Mouse (Mus musculus): ENCODE results near the gene Rrp8. TPM values are rescaled to one million over a fixed set of nuclear protein-coding genes. Genes with fewer than 3 reads are reported as not detected.
A peak's percentile ranks its signal among the peaks of the same experiment; 100 is the strongest.

The Rrp8 gene
- polyA plus RNA-seq, 1 experiment = 20.7 TPM

DNA sequence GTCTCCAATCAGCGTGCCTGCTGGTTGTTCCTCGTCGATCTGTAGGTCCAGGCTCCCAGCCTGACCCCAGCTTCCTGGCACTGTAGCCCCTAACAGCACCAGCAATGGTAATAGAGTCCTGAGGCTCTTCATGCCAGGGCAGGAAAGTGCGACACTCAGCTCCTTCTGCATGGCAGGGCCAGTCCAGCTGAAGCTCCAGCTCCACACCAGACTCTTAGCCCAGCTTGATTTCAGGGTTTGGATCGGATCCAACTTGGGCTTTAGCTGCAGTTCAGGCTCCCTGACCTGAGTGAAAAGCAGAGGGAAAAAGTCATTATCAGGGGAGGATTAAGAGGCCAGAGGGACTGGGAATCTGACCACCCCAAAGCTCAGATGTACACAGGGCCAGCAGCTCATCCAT, 35.9 kb upstream of the Rrp8 start:
- Histone ChIP-seq H3K4me3 (replicated peaks) (no peak overlapping the region), H3K36me3 (replicated peaks; ENCODE audit: low read length) (no peaks in the 10 kb centered on the region), H3K4me1 (peaks cover 20% of the 10 kb centered on the region), H3K27me3 (replicated peaks) (peaks cover 56% of the 10 kb centered on the region), H3K9me3 (no peaks in the 10 kb centered on the region)
- TF ChIP-seq FLI1 (IDR thresholded peaks at IDR 0.05; ENCODE audit: low read length) (no peak), GATA1 (IDR thresholded peaks at IDR 0.05; ENCODE audit: borderline replicate concordance, low read length) (no peak)

DNA sequence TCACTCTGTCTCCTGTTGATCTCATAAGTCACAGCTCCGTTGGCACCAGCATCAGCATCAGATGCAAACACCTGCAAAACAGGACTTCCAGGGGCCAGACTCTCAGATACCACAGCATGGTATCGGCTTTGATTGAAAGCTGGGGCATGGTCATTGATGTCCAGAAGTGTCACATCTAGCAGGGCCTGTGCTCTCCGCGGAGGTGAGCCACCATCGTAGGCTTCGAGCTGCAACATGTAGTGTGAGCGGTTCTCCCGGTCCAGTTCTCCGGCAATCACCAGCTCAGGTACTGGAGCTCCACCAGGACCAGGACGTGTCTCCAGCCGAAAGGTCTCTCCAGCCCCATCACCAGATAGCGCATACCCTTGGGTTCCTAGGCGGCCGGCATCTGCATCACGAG, 35.1 kb upstream of the Rrp8 start:
- Histone ChIP-seq H3K4me3 (replicated peaks) (no peak overlapping the region), H3K9me3 (no peaks in the 10 kb centered on the region), H3K36me3 (replicated peaks; ENCODE audit: low read length) (no peaks in the 10 kb centered on the region), H3K4me1 (peaks cover 20% of the 10 kb centered on the region), H3K27me3 (replicated peaks) (peaks cover 60% of the 10 kb centered on the region)
- TF ChIP-seq FLI1 (IDR thresholded peaks at IDR 0.05; ENCODE audit: low read length) (no peak), GATA1 (IDR thresholded peaks at IDR 0.05; ENCODE audit: borderline replicate concordance, low read length) (no peak)

DNA sequence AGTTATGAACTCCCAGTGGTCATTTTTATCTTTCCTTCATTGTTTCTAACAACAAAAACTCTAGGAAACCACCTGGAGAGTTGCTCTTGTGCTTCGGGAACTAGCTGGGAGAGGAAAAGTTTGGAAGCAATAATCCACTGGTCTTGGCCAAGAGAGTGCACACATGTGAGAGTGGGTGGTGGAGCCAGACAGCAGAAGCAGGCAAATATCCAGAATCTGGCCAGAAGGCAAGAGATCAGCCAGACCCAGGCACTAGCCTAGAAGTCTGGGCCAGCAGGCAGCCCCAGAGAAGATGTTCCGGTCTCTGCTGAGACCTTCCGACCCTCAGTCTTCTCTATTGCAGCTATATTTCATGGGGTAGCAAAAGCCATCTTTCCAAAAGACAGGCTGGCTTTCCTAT, 32.8 kb upstream of the Rrp8 start:
- Histone ChIP-seq H3K4me1 (peaks cover 24% of the 10 kb centered on the region), H3K27me3 (replicated peaks) (peaks cover 63% of the 10 kb centered on the region), H3K36me3 (replicated peaks; ENCODE audit: low read length) (no peaks in the 10 kb centered on the region), H3K4me3 (replicated peaks) (no peak overlapping the region), H3K9me3 (0 out of 2 replicates have a peak, but pooled peaks cover 3% of the 10 kb centered on the region)
- TF ChIP-seq FLI1 (IDR thresholded peaks at IDR 0.05; ENCODE audit: low read length) = no peak
- no peak for TF ChIP-seq GATA1 (IDR thresholded peaks at IDR 0.05; ENCODE audit: borderline replicate concordance, low read length)

DNA sequence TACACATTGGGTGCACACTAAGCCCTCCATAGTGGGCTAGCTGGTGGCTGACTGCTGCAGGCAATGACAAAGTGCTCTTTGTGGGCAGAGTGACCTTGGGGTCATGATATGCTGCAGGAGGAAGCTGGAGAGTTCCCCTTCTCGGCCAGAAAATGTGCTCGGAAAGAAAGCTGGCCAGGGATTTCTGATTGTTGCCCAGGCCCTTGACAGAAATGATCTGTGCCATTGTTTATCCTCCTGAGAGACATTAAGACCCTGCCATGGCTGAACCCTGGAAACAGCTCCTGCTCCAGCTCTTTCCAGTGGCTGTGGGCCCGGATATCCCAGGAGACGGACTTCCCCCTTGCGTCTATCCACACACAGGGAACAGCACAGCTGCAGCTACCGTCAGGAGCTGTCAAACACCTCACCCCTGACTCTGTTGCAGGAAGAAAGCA, 30.6 kb upstream of the Rrp8 start:
- H3K4me3 ChIP-seq (replicated peaks) = peak overlapping the region; percentile 9
- H3K36me3 ChIP-seq (replicated peaks; ENCODE audit: low read length) = no peaks in the 10 kb centered on the region

DNA sequence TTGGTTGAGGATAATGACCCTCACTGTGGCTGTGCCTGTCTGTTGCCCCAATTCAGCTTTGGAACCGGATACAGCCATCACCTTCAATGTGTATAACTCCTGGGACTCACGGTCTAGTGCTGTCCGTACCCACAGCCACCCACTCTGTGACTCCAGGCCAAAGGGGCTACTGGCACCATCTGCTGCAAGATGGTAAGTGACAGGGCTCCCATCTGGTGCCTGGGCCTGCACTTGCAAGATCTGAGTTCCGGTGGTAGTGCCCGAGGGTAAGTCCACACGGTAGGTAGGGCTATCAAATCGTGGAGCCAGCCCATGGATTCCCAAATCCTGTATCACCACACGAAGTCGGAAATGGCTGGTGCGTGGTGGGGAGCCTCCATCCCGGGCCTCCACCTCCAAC, 27.1 kb upstream of the Rrp8 start:
- no peak overlapping the region for H3K4me3 ChIP-seq (replicated peaks)

More for the DNA sequence above, 30.6 kb upstream of the Rrp8 start:
- Histone ChIP-seq H3K9me3 (peaks cover 14% of the 10 kb centered on the region), H3K4me1 (peaks cover 21% of the 10 kb centered on the region), H3K27me3 (replicated peaks) (peaks cover 69% of the 10 kb centered on the region)
- TF ChIP-seq FLI1 (IDR thresholded peaks at IDR 0.05; ENCODE audit: low read length) = no peak
- no peak for TF ChIP-seq GATA1 (IDR thresholded peaks at IDR 0.05; ENCODE audit: borderline replicate concordance, low read length)

DNA sequence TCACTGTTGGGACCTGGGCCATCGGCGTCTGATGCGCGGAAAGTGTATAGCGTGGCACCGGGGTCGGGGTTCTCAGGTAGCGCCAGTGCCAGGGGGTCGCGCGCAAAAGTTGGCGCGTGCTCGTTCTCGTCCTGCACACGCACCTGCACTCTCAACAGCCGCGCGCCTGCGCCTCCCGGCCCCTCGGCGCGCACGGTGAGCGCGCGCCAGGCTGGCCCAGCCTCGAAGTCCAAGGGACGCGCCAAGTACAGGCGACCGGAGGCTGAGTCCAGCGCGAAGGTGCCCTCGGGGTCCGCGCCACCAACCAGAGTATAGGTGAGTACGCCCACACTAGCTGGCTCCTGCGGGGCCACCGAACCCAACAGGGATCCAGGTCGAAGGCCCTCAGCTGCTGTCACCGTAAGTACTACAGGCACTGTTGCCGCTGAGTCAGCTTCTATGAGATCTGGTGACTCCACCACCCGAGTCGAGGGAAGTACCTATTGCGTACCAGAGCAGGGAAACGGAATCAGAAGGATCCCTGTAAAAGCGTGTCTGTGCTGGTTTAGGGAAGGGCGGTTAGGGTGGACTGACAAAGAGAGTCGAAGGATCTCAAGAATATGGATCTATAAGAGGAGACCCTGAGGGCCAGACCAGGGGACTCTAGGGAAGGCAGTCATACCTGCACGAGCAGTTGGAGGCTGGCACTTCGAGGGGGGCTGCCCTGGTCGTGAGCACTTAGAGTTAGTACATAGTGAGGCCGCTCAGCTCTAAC, 25.5 kb upstream of the Rrp8 start:
- Histone ChIP-seq H3K27me3 (replicated peaks) (peaks cover 77% of the 10 kb centered on the region), H3K9me3 (peaks cover 23% of the 10 kb centered on the region), H3K4me3 (replicated peaks) (peak overlapping the region; percentile 69), H3K4me1 (peaks cover 34% of the 10 kb centered on the region), H3K36me3 (replicated peaks; ENCODE audit: low read length) (no peaks in the 10 kb centered on the region)
- no peak for TF ChIP-seq GATA1 (IDR thresholded peaks at IDR 0.05; ENCODE audit: borderline replicate concordance, low read length)
- TF ChIP-seq FLI1 (IDR thresholded peaks at IDR 0.05; ENCODE audit: low read length) = no peak

More for the DNA sequence above, 27.1 kb upstream of the Rrp8 start:
- Histone ChIP-seq H3K4me1 (peaks cover 33% of the 10 kb centered on the region), H3K36me3 (replicated peaks; ENCODE audit: low read length) (no peaks in the 10 kb centered on the region), H3K27me3 (replicated peaks) (peaks cover 65% of the 10 kb centered on the region), H3K9me3 (peaks cover 23% of the 10 kb centered on the region)
- TF ChIP-seq GATA1 (IDR thresholded peaks at IDR 0.05; ENCODE audit: borderline replicate concordance, low read length) (no peak), FLI1 (IDR thresholded peaks at IDR 0.05; ENCODE audit: low read length) (no peak)

DNA sequence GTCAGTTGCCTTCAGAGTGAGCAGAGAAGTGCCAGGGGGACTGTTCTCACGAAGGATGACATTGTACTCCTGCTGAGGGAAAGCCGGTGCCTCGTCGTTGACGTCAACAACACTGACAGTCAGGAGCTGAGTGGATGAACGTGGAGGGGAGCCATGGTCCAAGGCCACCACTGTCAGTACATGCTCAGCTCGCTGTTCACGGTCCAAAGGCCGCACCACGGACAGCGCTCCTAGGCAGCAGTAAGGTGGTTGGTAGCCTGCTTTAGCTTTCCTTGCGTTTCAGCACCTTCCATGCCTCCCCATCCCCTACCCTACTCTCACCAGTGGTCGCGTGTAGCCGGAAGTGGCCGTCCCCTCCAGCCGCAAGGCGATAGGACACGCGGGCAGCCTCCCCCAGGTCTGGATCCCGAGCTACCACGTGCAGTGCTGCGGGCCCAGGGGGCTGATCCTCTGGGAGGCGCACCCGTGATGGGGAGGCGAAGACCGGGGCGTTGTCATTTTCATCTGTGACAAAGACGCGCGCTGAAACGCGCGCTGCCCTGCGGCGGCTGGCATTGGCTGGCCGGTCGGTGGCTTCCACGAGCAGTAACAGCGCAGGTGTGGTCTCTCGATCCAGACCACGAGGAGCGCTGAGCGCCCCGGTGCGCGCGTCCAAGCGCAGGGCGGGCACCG, 24.8 kb upstream of the Rrp8 start:
- Histone ChIP-seq H3K36me3 (replicated peaks; ENCODE audit: low read length) (no peaks in the 10 kb centered on the region), H3K9me3 (peaks cover 23% of the 10 kb centered on the region), H3K4me1 (peaks cover 29% of the 10 kb centered on the region), H3K27me3 (replicated peaks) (peaks cover 81% of the 10 kb centered on the region), H3K4me3 (replicated peaks) (peak overlapping the region; percentile 81)
- TF ChIP-seq FLI1 (IDR thresholded peaks at IDR 0.05; ENCODE audit: low read length) = no peak

DNA sequence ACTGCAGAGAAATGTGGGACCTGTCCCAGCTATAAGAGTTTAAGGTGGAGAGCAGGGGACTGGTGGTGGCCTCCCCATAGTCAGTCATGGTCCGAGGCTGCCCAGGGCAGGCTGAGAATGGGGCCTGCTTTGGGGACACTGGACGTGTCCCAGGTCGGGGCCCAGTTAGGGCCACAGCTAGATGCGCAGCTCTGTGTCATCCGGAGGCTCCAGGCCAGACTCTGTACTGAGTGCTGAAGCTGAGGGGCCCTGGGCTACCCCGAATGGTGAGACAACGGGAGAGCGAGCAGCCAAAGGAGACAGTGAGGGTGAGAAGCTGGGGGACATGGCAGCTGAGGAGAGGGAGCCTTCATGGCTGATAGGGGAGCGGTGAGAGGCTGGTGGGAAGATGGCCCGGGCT, 16.1 kb upstream of the Rrp8 start:
- no peak overlapping the region for H3K4me3 ChIP-seq (replicated peaks)
- no peaks in the 10 kb centered on the region for H3K9me3 ChIP-seq
- peaks cover 27% of the 10 kb centered on the region for H3K36me3 ChIP-seq (replicated peaks; ENCODE audit: low read length)
- H3K27me3 ChIP-seq (replicated peaks) = peaks cover 41% of the 10 kb centered on the region
- no peak for TF ChIP-seq GATA1 (IDR thresholded peaks at IDR 0.05; ENCODE audit: borderline replicate concordance, low read length)
- no peak for TF ChIP-seq FLI1 (IDR thresholded peaks at IDR 0.05; ENCODE audit: low read length)
- H3K4me1 ChIP-seq = peaks cover 42% of the 10 kb centered on the region

DNA sequence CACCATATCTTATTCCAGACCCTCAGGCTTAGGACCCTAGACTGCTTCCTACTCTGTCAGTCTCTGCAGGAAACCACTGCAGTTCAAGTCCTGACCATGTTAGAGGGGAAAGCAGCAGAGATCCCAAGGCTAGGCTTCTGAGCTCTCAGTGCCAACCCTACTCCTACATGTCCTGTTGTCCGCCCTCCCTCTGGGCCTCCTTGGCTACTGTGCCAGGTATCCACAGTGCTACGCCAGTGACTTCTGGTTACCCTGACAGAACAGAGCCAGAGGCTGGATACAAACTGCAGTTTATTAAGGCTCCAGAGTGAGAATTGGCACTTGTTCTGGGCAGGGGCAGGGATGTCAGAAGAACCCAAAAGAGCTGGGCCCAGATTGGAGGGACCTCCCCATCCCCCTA, 15.5 kb upstream of the Rrp8 start:
- no peak for TF ChIP-seq FLI1 (IDR thresholded peaks at IDR 0.05; ENCODE audit: low read length)
- TF ChIP-seq GATA1 (IDR thresholded peaks at IDR 0.05; ENCODE audit: borderline replicate concordance, low read length) = no peak
- Histone ChIP-seq H3K4me1 (peaks cover 42% of the 10 kb centered on the region), H3K27me3 (replicated peaks) (peaks cover 36% of the 10 kb centered on the region), H3K4me3 (replicated peaks) (no peak overlapping the region), H3K36me3 (replicated peaks; ENCODE audit: low read length) (peaks cover 32% of the 10 kb centered on the region), H3K9me3 (no peaks in the 10 kb centered on the region)

All from megakaryocyte, embryonic 14.5 days (primary cell).